Mouse (Mus musculus) spleen, adult 2 months (tissue): ENCODE results near the gene Trhde.

ENCODE experiments used
- CTCF ChIP-seq: fragments of 200-500 bp; IDR thresholded peaks from 2 replicates; pipeline ENCODE4 v1.5.1; 2011; ENCODE audit warnings: mild to moderate bottlenecking, inconsistent platforms; ENCODE audit not compliant: insufficient read depth, insufficient read length, insufficient replicate concordance; ENCODE audit errors: extremely low read depth
- POLR2A ChIP-seq: fragments of 200-500 bp; IDR thresholded peaks from 2 replicates; pipeline ENCODE4 v1.6.1; 2011; ENCODE audit warnings: low read depth, low read length, inconsistent platforms

DNA sequence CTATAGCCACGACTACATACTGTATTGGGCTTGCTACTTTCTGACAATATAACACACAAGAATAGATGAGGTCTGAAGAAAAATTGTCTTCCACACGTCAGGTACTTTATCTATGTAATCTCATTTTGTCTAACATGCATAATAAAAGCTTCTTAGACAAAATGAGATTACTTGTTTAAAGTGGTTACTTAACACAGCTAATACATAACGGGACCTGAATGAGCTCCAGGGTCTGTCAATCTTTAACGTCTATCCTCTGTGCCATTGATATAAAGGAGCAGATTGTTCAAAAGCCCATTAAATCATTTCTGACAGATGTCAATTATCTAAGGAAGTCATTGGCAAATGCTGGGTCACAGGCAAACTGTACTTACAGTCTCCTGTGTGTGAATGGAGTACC lies 36.2 kb downstream of the Trhde start:
- TF ChIP-seq CTCF (no peak), POLR2A (no peak)
